ENCODE assay signal across 8 mouse cellular contexts in genomic region chr1:62951067-62951809, GRCm38 (mm10).
DNase-seq lines count a peak whose midpoint lies in the region; ATAC-seq and TF ChIP-seq lines count a peak whose summit lies in the region.

No protein-coding gene starts in this region.

- 0 out of 2 replicates have a peak, but pooled peaks have one; percentile 22 for ATAC-seq in embryonic facial prominence, embryonic 14.5 days (ENCODE audit: low read depth)
- no peak for ATAC-seq in megakaryocyte progenitor cell, adult 5-6 weeks (replicated peaks; ENCODE audit: poor library complexity)

- no peak for TF ChIP-seq POLR2A in kidney, adult 2 months (IDR thresholded peaks at IDR 0.05; ENCODE audit: low read depth, low read length)

- no peaks in the 10 kb centered on the region for H3K9me3 ChIP-seq in embryonic facial prominence, embryonic 14.5 days (ENCODE audit: control insufficient read depth, low read length)
- no peaks in the 10 kb centered on the region for H3K9me3 ChIP-seq in embryonic facial prominence, embryonic 10.5 days
- no peaks in the 10 kb centered on the region for H3K9me3 ChIP-seq in forebrain, embryonic 10.5 days

- no peak overlapping the region for H3K9ac ChIP-seq in embryonic facial prominence, embryonic 14.5 days (ENCODE audit: low read depth, low read length)

- peaks cover 13% of the 10 kb centered on the region for H3K4me1 ChIP-seq in embryonic facial prominence, embryonic 14.5 days (ENCODE audit: control insufficient read depth, insufficient read depth, low read length)
- H3K4me1 ChIP-seq in embryonic facial prominence, embryonic 10.5 days: peaks cover 11% of the 10 kb centered on the region; the same call in 1 of the 2 replicates
- no peaks in the 10 kb centered on the region for H3K4me1 ChIP-seq in kidney, adult 2 months (ENCODE audit: control insufficient read depth, insufficient read depth, low read length)
- peaks cover 24% of the 10 kb centered on the region for H3K4me1 ChIP-seq in forebrain, embryonic 10.5 days

- H3K4me3 ChIP-seq in embryonic facial prominence, embryonic 14.5 days (ENCODE audit: low read depth, low read length): no peak overlapping the region
- H3K4me3 ChIP-seq in embryonic facial prominence, embryonic 10.5 days: no peak overlapping the region
- H3K4me3 ChIP-seq in kidney, adult 2 months (ENCODE audit: insufficient read depth, low read depth, low read length): no peak overlapping the region
- H3K4me3 ChIP-seq in forebrain, embryonic 10.5 days: no peak overlapping the region

- H3K27me3 ChIP-seq in embryonic facial prominence, embryonic 14.5 days (replicated peaks; ENCODE audit: control insufficient read depth, insufficient read depth, low read length): no peaks in the 10 kb centered on the region
- 0 out of 2 replicates have a peak, but pooled peaks cover 8% of the 10 kb centered on the region for H3K27me3 ChIP-seq in embryonic facial prominence, embryonic 10.5 days (replicated peaks; ENCODE audit: low read depth, poor library complexity, severe bottlenecking)
- H3K27me3 ChIP-seq in kidney, adult 2 months (replicated peaks; ENCODE audit: control insufficient read depth, insufficient read depth, low read length): no peaks in the 10 kb centered on the region
- H3K27me3 ChIP-seq in forebrain, embryonic 10.5 days (ENCODE audit: poor library complexity, severe bottlenecking): peaks cover 77% of the 10 kb centered on the region

- no peaks in the 10 kb centered on the region for H3K36me3 ChIP-seq in embryonic facial prominence, embryonic 14.5 days (ENCODE audit: control insufficient read depth, insufficient read depth, low read length)
- H3K36me3 ChIP-seq in embryonic facial prominence, embryonic 10.5 days (replicated peaks): no peaks in the 10 kb centered on the region
- H3K36me3 ChIP-seq in kidney, adult 2 months (ENCODE audit: control insufficient read depth, insufficient read depth, low read length): no peaks in the 10 kb centered on the region
- H3K36me3 ChIP-seq in forebrain, embryonic 10.5 days (replicated peaks): no peaks in the 10 kb centered on the region

- WGBS in embryonic facial prominence, embryonic 14.5 days: 66% methylated on average over 7 of the region's 7 CpGs
- 79% methylated on average over 7 of the region's 7 CpGs for WGBS in embryonic facial prominence, embryonic 10.5 days
- 36% methylated on average over 7 of the region's 7 CpGs for WGBS in kidney, adult 2 months
- WGBS in forebrain, embryonic 10.5 days: 85% methylated on average over 7 of the region's 7 CpGs

- peak; percentile 64 for DNase-seq in embryonic facial prominence, embryonic 14.5 days (ENCODE audit: low spot score)
- no peak for DNase-seq in embryonic facial prominence, embryonic 10.5 days (ENCODE audit: low spot score)
- DNase-seq in 3T3-L1 (ENCODE audit: low read depth, low spot score): peak; percentile 8
- DNase-seq in cerebellum, postnatal 4 days (ENCODE audit: low spot score in 2 of 2): peak; percentile 35 to 88
- peak; percentile 65 for DNase-seq in kidney, adult 2 months
- no peak for DNase-seq in testis, postnatal 10 days (ENCODE audit: low spot score)
- no peak for DNase-seq in forebrain, embryonic 10.5 days (ENCODE audit: extremely low spot score, low spot score)

- no peak overlapping the region for H3K27ac ChIP-seq in embryonic facial prominence, embryonic 14.5 days (replicated peaks; ENCODE audit: low read depth, low read length)
- no peak overlapping the region for H3K27ac ChIP-seq in embryonic facial prominence, embryonic 10.5 days (replicated peaks)
- H3K27ac ChIP-seq in kidney, adult 2 months (ENCODE audit: insufficient read depth, low read depth, low read length): no peak overlapping the region
- H3K27ac ChIP-seq in forebrain, embryonic 10.5 days: no peak overlapping the region

- no peak for TF ChIP-seq CTCF in kidney, adult 2 months (conservative IDR thresholded peaks at IDR 0.05; ENCODE audit: insufficient read depth, insufficient read length, low read depth, low read length)

- H3K4me2 ChIP-seq in embryonic facial prominence, embryonic 14.5 days (ENCODE audit: low read depth, low read length): no peak overlapping the region

Comparison
In these comparisons a context has a peak if more than half of its experiments do, and no peak if none do; other contexts are left out.
1. DNase-seq: peak in embryonic facial prominence, embryonic 14.5 days (single experiment), 3T3-L1 (single experiment), cerebellum, postnatal 4 days (2 of 2) and kidney, adult 2 months (single experiment); none in embryonic facial prominence, embryonic 10.5 days (single experiment), testis, postnatal 10 days (single experiment) and forebrain, embryonic 10.5 days (single experiment).